Mouse (Mus musculus): Measurements from ENCODE around the gene Tex28. TPM values are rescaled to one million over a fixed set of nuclear protein-coding genes. Genes with fewer than 3 reads are reported as not detected.

Tex28 gene
- not detected in 2 replicates for polyA plus RNA-seq (2015; fragmentation: Nextera tagmentation; extraction: Ambion mirVana)

DNA sequence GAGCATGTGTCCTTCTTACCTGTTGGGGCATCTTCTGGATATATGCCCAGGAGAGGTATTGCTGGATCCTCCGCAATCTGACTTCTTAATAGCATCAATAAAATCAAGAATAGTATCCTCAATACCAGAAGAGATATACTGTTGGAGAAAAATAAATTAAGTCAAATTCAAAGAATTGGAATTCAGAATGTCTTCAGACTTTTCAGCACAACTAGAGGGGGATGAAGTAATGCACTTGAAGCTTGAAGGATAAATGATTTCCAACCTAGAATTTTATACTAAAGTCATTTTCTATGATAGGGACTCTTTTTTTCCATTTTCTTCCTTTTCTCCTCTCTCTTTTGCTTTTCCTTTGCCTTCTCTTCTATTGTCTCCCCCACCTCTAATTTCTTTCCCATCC, at the start of gene Tex28:
Tex28 (minus strand) TSS at position 101 of the 400 bp plus-strand sequence.

GRCm38 (mm10) chrX:74176959-74177358, 9.3 kb upstream of the Tex28 start, which contains the start of gene Tktl1:
Tktl1 (plus strand) TSS chrX:74177259.

GRCm38 (mm10) chrX:74135263-74135662, 32.4 kb downstream of the Tex28 start, which contains the start of gene Mecp2:
Mecp2 (minus strand) TSS chrX:74135363.

DNA sequence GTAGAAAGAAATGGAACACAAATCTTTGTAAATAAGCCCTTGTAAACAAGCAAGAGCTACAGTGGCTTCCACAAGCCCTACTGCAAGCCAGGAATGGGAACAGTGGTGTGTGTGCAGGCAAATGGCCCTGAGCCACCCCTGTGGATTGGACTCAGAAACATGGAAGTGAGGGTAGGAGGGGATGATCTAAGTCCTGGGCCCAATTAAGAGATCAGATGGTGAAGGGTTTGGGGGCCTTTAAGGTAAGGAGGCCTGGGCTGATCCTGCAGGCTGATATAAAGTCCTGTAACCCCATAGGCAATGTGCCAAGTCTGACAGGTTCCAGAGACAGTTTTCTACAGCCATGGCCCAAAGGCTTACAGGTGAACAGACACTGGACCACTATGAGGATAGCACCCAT, 40.5 kb downstream of the Tex28 start, which contains the start of gene Opn1mw:
Opn1mw (plus strand) TSS at position 301 of the 400 bp plus-strand sequence.

Other genes with a start within 250 kb of the Tex28 start
- 1.2 and 3.3 TPM in 2 replicates for gene Arhgap4, start 246.0 kb downstream of the Tex28 start, polyA plus RNA-seq (2015; fragmentation: Nextera tagmentation; extraction: Ambion mirVana)
- 87.1 and 94.9 TPM in 2 replicates for gene Naa10, start 245.9 kb downstream of the Tex28 start, polyA plus RNA-seq (2015; fragmentation: Nextera tagmentation; extraction: Ambion mirVana)
- 40.5 and 45.6 TPM in 2 replicates for gene Renbp, start 237.0 kb downstream of the Tex28 start, polyA plus RNA-seq (2015; fragmentation: Nextera tagmentation; extraction: Ambion mirVana)
- 17.5 and 18.5 TPM in 2 replicates for gene Hcfc1, start 201.5 kb downstream of the Tex28 start, polyA plus RNA-seq (2015; fragmentation: Nextera tagmentation; extraction: Ambion mirVana)
- 48.4 and 55.3 TPM in 2 replicates for gene Irak1, start 143.9 kb downstream of the Tex28 start, polyA plus RNA-seq (2015; fragmentation: Nextera tagmentation; extraction: Ambion mirVana)
- gene Opn1mw, start 40.4 kb downstream of the Tex28 start, polyA plus RNA-seq (2015; fragmentation: Nextera tagmentation; extraction: Ambion mirVana): not detected in 2 replicates
- gene Mecp2, start 32.5 kb downstream of the Tex28 start, polyA plus RNA-seq (2015; fragmentation: Nextera tagmentation; extraction: Ambion mirVana): 8.5 and 9.1 TPM in 2 replicates
- gene Tktl1, start 9.4 kb upstream of the Tex28 start, polyA plus RNA-seq (2015; fragmentation: Nextera tagmentation; extraction: Ambion mirVana): 0.10 and 0.16 TPM in 2 replicates
- gene Flna, start 82.0 kb upstream of the Tex28 start, polyA plus RNA-seq (2015; fragmentation: Nextera tagmentation; extraction: Ambion mirVana): 1,264 and 1,315 TPM in 2 replicates
- 27.8 and 28.9 TPM in 2 replicates for gene Emd, start 86.8 kb upstream of the Tex28 start, polyA plus RNA-seq (2015; fragmentation: Nextera tagmentation; extraction: Ambion mirVana)
- gene Rpl10, start 103.0 kb upstream of the Tex28 start, polyA plus RNA-seq (2015; fragmentation: Nextera tagmentation; extraction: Ambion mirVana): 802 and 865 TPM in 2 replicates
- gene Taz, start 114.1 kb upstream of the Tex28 start, polyA plus RNA-seq (2015; fragmentation: Nextera tagmentation; extraction: Ambion mirVana): 50.5 and 56.1 TPM in 2 replicates
- 18.6 and 20.0 TPM in 2 replicates for gene Dnase1l1, start 114.5 kb upstream of the Tex28 start, polyA plus RNA-seq (2015; fragmentation: Nextera tagmentation; extraction: Ambion mirVana)
- gene Atp6ap1, start 129.3 kb upstream of the Tex28 start, polyA plus RNA-seq (2015; fragmentation: Nextera tagmentation; extraction: Ambion mirVana): 97.3 and 109 TPM in 2 replicates
- 106 and 112 TPM in 2 replicates for gene Gdi1, start 137.2 kb upstream of the Tex28 start, polyA plus RNA-seq (2015; fragmentation: Nextera tagmentation; extraction: Ambion mirVana)
- 38.8 and 45.1 TPM in 2 replicates for gene Fam50a, start 145.2 kb upstream of the Tex28 start, polyA plus RNA-seq (2015; fragmentation: Nextera tagmentation; extraction: Ambion mirVana)
- 2.2 and 2.3 TPM in 2 replicates for gene Plxna3, start 161.2 kb upstream of the Tex28 start, polyA plus RNA-seq (2015; fragmentation: Nextera tagmentation; extraction: Ambion mirVana)
- gene Lage3, start 185.8 kb upstream of the Tex28 start, polyA plus RNA-seq (2015; fragmentation: Nextera tagmentation; extraction: Ambion mirVana): 74.8 and 80.3 TPM in 2 replicates
- gene Ubl4a, start 205.4 kb upstream of the Tex28 start, polyA plus RNA-seq (2015; fragmentation: Nextera tagmentation; extraction: Ambion mirVana): 65.4 and 70.7 TPM in 2 replicates
- 18.1 and 19.6 TPM in 2 replicates for gene Slc10a3, start 205.5 kb upstream of the Tex28 start, polyA plus RNA-seq (2015; fragmentation: Nextera tagmentation; extraction: Ambion mirVana)
- 27.6 and 28.2 TPM in 2 replicates for gene Fam3a, start 225.4 kb upstream of the Tex28 start, polyA plus RNA-seq (2015; fragmentation: Nextera tagmentation; extraction: Ambion mirVana)
- gene Ikbkg, start 225.5 kb upstream of the Tex28 start, polyA plus RNA-seq (2015; fragmentation: Nextera tagmentation; extraction: Ambion mirVana): 17.3 and 17.9 TPM in 2 replicates